Mouse (Mus musculus) embryonic fibroblast, embryonic 13.5 days (primary cell): ENCODE measurements at regions not wholly inside any gene's neighbourhood (a gene's known extent, or its start where the extent isn't known, plus 50 kb on each side); places are given as distances from the start of the nearest gene placed in this dataset.

Source experiments
- CTCF ChIP-seq: IDR thresholded peaks from 2 replicates; pipeline ENCODE4 v1.5.1; 2011; ENCODE audit warnings: mild to moderate bottlenecking, control low read depth, low read length, moderate library complexity, borderline replicate concordance; ENCODE audit not compliant: insufficient read depth
- POLR2A ChIP-seq: IDR thresholded peaks from 2 replicates; pipeline ENCODE4 v1.6.1; 2011; ENCODE audit warnings: low read depth, mild to moderate bottlenecking, control low read depth, low read length, moderate library complexity

- TF ChIP-seq POLR2A, result no peak
- no peak for TF ChIP-seq CTCF
These were observed 128.4 kb upstream of the Pkdcc start for GRCm38 (mm10) chr17:83086703-83087102.
